Mouse (Mus musculus): Measurements from ENCODE around the gene Gm16253.

GRCm38 (mm10) chr3:96599411-96599810 is 22.6 kb downstream of the Gm16253 start:
- TF ChIP-seq CTCF (conservative IDR thresholded peaks at IDR 0.05; ENCODE audit: low read length) (no peak), NANOG (IDR thresholded peaks at IDR 0.05; ENCODE audit: borderline replicate concordance, low read length) (no peak), POU5F1 (IDR thresholded peaks at IDR 0.05; ENCODE audit: borderline replicate concordance, low read length) (no peak)
